In genomic region chr15:96197932-96198331, GRCm38 (mm10) we compare ENCODE assay signal across 23 mouse cellular contexts.
DNase-seq lines count a peak whose midpoint lies in the region; ATAC-seq and TF ChIP-seq lines count a peak whose summit lies in the region.
"Had no signal": no experiment of that assay in that cellular context is flagged by ENCODE, and none has a peak within 500 bp of the region (broad histone marks: within the 10 kb centered on the region; RNA-seq: fewer than 3 reads in every experiment).

No protein-coding gene starts in this region.

- H3K27me3 ChIP-seq in ES-Bruce4 (ENCODE audit: control insufficient read depth, insufficient read depth, low read length, poor library complexity, severe bottlenecking), result no peaks in the 10 kb centered on the region
- H3K27me3 ChIP-seq in hindbrain, embryonic 13.5 days, result no peaks in the 10 kb centered on the region
- no peaks in the 10 kb centered on the region for H3K27me3 ChIP-seq in midbrain, embryonic 10.5 days (ENCODE audit: low read depth, poor library complexity, severe bottlenecking)
- H3K27me3 ChIP-seq: embryonic facial prominence, embryonic 13.5 days; forebrain, embryonic 13.5 days; heart, embryonic 13.5 days had no signal

- no peak for TF ChIP-seq EP300 in ES-Bruce4 (IDR thresholded peaks at IDR 0.05; ENCODE audit: insufficient read depth, low read depth, low read length)

- H3K9me3 ChIP-seq in ES-Bruce4 (replicated peaks; ENCODE audit: control insufficient read depth, insufficient read depth, low read length, poor library complexity, severe bottlenecking), result peaks cover 14% of the 10 kb centered on the region
- H3K9me3 ChIP-seq in hindbrain, embryonic 13.5 days, result peaks cover 5% of the 10 kb centered on the region; the same call in 1 of the 2 replicates
- no peaks in the 10 kb centered on the region for H3K9me3 ChIP-seq in midbrain, embryonic 10.5 days (replicated peaks)
- H3K9me3 ChIP-seq: embryonic facial prominence, embryonic 13.5 days; forebrain, embryonic 13.5 days; heart, embryonic 13.5 days had no signal

- H3K4me2 ChIP-seq in hindbrain, embryonic 13.5 days, result no peak overlapping the region
- H3K4me2 ChIP-seq: embryonic facial prominence, embryonic 13.5 days; forebrain, embryonic 13.5 days had no signal

- no peak for TF ChIP-seq POLR2A in ES-Bruce4 (IDR thresholded peaks at IDR 0.05; ENCODE audit: insufficient read depth, low read length)

- peak overlapping the region; percentile 71; the same call in 1 of the 2 replicates for H3K4me3 ChIP-seq in ES-Bruce4 (ENCODE audit: low read depth, low read length)
- no peak overlapping the region for H3K4me3 ChIP-seq in hindbrain, embryonic 13.5 days
- H3K4me3 ChIP-seq in midbrain, embryonic 10.5 days, result no peak overlapping the region
- H3K4me3 ChIP-seq: embryonic facial prominence, embryonic 13.5 days; forebrain, embryonic 13.5 days; heart, embryonic 13.5 days had no signal

- no peak for TF ChIP-seq CTCF in ES-Bruce4 (IDR thresholded peaks at IDR 0.05; ENCODE audit: low read depth, low read length)

- peak overlapping the region; percentile 73 for H3K27ac ChIP-seq in ES-Bruce4 (ENCODE audit: insufficient read depth, low read length)
- H3K27ac ChIP-seq in hindbrain, embryonic 13.5 days, result no peak overlapping the region
- no peak overlapping the region for H3K27ac ChIP-seq in midbrain, embryonic 10.5 days (replicated peaks)
- H3K27ac ChIP-seq: embryonic facial prominence, embryonic 13.5 days; forebrain, embryonic 13.5 days; heart, embryonic 13.5 days had no signal

- 53% methylated on average over 5 of the region's 5 CpGs for WGBS in hindbrain, embryonic 13.5 days
- 53% methylated on average over 5 of the region's 5 CpGs for WGBS in midbrain, embryonic 10.5 days

- peak; percentile 15 for DNase-seq in 3T3-L1 (ENCODE audit: low read depth, low spot score)
- peak; percentile 81 for DNase-seq in A20 (ENCODE audit: low read depth, low spot score)
- DNase-seq in ZHBTc4 (ENCODE audit: low read depth, low spot score), result peak; percentile 56
- DNase-seq in thymus, postnatal 10 days (ENCODE audit: low spot score in 2 of 2), result no peak
- no peak for DNase-seq in midbrain, embryonic 10.5 days (ENCODE audit: low spot score)
- DNase-seq: adrenal gland, adult 8-10 months; adrenal gland, postnatal 36 days; cerebellum, adult 11 months; cerebellum, adult 9-10 months; cerebellum, postnatal 25 days; forebrain, postnatal 0 days; gastrocnemius, postnatal 14 days; heart, postnatal 36 days had no signal

- H3K9ac ChIP-seq in ES-Bruce4 (ENCODE audit: low read depth, poor library complexity, severe bottlenecking), result peak overlapping the region; percentile 24
- H3K9ac ChIP-seq in hindbrain, embryonic 13.5 days, result no peak overlapping the region
- H3K9ac ChIP-seq: embryonic facial prominence, embryonic 13.5 days; forebrain, embryonic 13.5 days; forebrain, postnatal 0 days; heart, embryonic 13.5 days had no signal

- ATAC-seq in hindbrain, embryonic 13.5 days (ENCODE audit: low FRiP score), result no peak
- no peak for ATAC-seq in activated CD4-positive, CD25-positive, alpha-beta regulatory T cell, adult 4 months
- ATAC-seq: forebrain, embryonic 13.5 days; forebrain, postnatal 0 days; hindbrain, embryonic 16.5 days; inflammation-experienced regulatory T-cells, adult 6 months; intestine, postnatal 0 days had no signal

- H3K4me1 ChIP-seq in ES-Bruce4 (ENCODE audit: control insufficient read depth, insufficient read depth, low read length), result peaks cover 3% of the 10 kb centered on the region
- 0 out of 2 replicates have a peak, but pooled peaks cover 4% of the 10 kb centered on the region for H3K4me1 ChIP-seq in hindbrain, embryonic 13.5 days (replicated peaks)
- 0 out of 2 replicates have a peak, but pooled peaks cover 4% of the 10 kb centered on the region for H3K4me1 ChIP-seq in midbrain, embryonic 10.5 days
- H3K4me1 ChIP-seq: embryonic facial prominence, embryonic 13.5 days had no signal

- H3K36me3 ChIP-seq in ES-Bruce4 (ENCODE audit: control insufficient read depth, insufficient read depth, low read length, poor library complexity, severe bottlenecking), result peaks cover 17% of the 10 kb centered on the region
- H3K36me3 ChIP-seq in hindbrain, embryonic 13.5 days, result no peaks in the 10 kb centered on the region
- H3K36me3 ChIP-seq in midbrain, embryonic 10.5 days, result no peaks in the 10 kb centered on the region
- H3K36me3 ChIP-seq: embryonic facial prominence, embryonic 13.5 days; G1E; heart, embryonic 13.5 days had no signal

Comparison
In these comparisons a context has a peak if more than half of its experiments do, and no peak if none do; other contexts are left out.
1. DNase-seq: peak in 3T3-L1 (single experiment), A20 (single experiment) and ZHBTc4 (single experiment); none in thymus, postnatal 10 days (0 of 2) and midbrain, embryonic 10.5 days (single experiment).